11 mouse cellular contexts compared by ENCODE assay signal in the genomic region with DNA sequence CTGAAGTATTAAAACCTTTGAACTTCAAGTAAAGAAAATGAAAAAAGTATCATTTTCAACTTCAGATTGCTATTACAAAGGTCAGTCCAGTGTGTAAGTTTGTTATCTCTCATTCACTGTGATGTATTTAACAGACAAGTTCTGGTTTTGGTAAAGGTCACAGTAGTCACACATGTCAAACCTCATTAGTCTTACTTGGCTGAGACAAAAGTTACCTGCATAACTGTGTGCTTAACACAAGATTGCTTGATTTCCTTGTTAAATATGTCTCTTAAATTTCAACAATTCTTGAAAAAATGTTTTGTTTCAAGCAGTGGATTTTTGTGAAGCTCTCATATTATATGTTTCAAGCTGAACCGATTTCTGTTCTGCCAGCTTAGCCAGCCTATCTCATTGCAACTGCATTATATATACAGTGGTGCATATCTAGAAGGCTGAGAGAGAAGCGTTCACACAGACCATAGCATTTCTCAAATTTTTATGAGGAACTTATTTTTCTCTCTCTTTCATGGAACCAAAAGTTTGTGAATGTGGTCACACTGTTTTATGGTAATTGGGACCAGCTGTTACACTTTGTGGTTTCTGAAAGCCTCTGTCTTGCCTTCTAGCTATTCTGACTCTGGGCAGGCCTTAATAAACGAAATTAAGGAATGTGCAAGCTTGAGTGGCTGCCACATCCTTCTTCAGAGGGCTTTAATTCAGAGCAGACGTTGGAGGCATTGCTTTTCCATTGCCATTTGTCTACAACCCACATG.
A peak's percentile ranks its signal among the peaks of the same experiment; 100 is the strongest.
DNase-seq lines count a peak whose midpoint lies in the region; ATAC-seq lines count a peak whose summit lies in the region.
"Had no signal": no experiment of that assay in that cellular context is flagged by ENCODE, and none has a peak within 500 bp of the region (broad histone marks: within the 10 kb centered on the region; RNA-seq: fewer than 3 reads in every experiment).

No protein-coding gene starts in this region.

- no peak overlapping the region for H3K4me3 ChIP-seq in hindbrain, embryonic 10.5 days
- H3K4me3 ChIP-seq in hindbrain, embryonic 16.5 days (ENCODE audit: low read length): no peak overlapping the region
- H3K4me3 ChIP-seq in limb, embryonic 13.5 days: no peak overlapping the region
- H3K4me3 ChIP-seq: hindbrain, embryonic 12.5 days had no signal

- H3K27ac ChIP-seq in hindbrain, embryonic 10.5 days: peak overlapping the region; percentile 29; the same call in 1 of the 2 replicates
- no peak overlapping the region for H3K27ac ChIP-seq in hindbrain, embryonic 16.5 days (ENCODE audit: low read depth, low read length)
- H3K27ac ChIP-seq in limb, embryonic 13.5 days: peak overlapping the region; percentile 40; the same call in 1 of the 2 replicates
- H3K27ac ChIP-seq: hindbrain, embryonic 12.5 days had no signal

- intact Hi-C loops in heart, postnatal 10 days (cut with DNase I): no loop called here

- no peak overlapping the region for H3K4me2 ChIP-seq in hindbrain, embryonic 16.5 days (ENCODE audit: low read length)
- no peak overlapping the region for H3K4me2 ChIP-seq in limb, embryonic 13.5 days (replicated peaks)
- H3K4me2 ChIP-seq: hindbrain, embryonic 12.5 days had no signal

- no peaks in the 10 kb centered on the region for H3K9me3 ChIP-seq in hindbrain, embryonic 10.5 days
- no peaks in the 10 kb centered on the region for H3K9me3 ChIP-seq in hindbrain, embryonic 16.5 days (ENCODE audit: control insufficient read depth, low read length)
- H3K9me3 ChIP-seq in limb, embryonic 13.5 days: no peaks in the 10 kb centered on the region
- H3K9me3 ChIP-seq: hindbrain, embryonic 12.5 days had no signal

- no peak for ATAC-seq in hindbrain, embryonic 16.5 days
- peak; percentile 95 for ATAC-seq in limb, embryonic 13.5 days (ENCODE audit: low FRiP score, low read depth)
- ATAC-seq: activated CD4-positive, CD25-positive, alpha-beta regulatory T cell, adult 4 months had no signal

- 44% methylated on average over 4 of the region's 4 CpGs for WGBS in hindbrain, embryonic 10.5 days
- WGBS in hindbrain, embryonic 16.5 days: 50% methylated on average over 4 of the region's 4 CpGs
- WGBS in limb, embryonic 13.5 days: 5% methylated on average over 4 of the region's 4 CpGs

- no peaks in the 10 kb centered on the region for H3K36me3 ChIP-seq in hindbrain, embryonic 10.5 days
- H3K36me3 ChIP-seq in hindbrain, embryonic 16.5 days (ENCODE audit: control insufficient read depth, insufficient read depth, low read length): no peaks in the 10 kb centered on the region
- no peaks in the 10 kb centered on the region for H3K36me3 ChIP-seq in limb, embryonic 13.5 days
- H3K36me3 ChIP-seq: hindbrain, embryonic 12.5 days had no signal

- DNase-seq in hindbrain, embryonic 10.5 days (ENCODE audit: low spot score): no peak
- DNase-seq in embryo, embryonic 10 days (ENCODE audit: low spot score): peak; percentile 69
- DNase-seq in heart, postnatal 10 days: peak; percentile 50 to 52
- DNase-seq in right cerebral cortex, adult 18-20 months: no peak
- DNase-seq in right cerebral cortex, postnatal 4 days: no peak
- no peak for DNase-seq in adrenal gland, adult (ENCODE audit: inconsistent age in 2 of 2, low spot score in 1 of 2)
- DNase-seq: right cerebral cortex, postnatal 25 days had no signal

- H3K27me3 ChIP-seq in hindbrain, embryonic 10.5 days (ENCODE audit: insufficient read depth, poor library complexity, severe bottlenecking): no peaks in the 10 kb centered on the region
- no peaks in the 10 kb centered on the region for H3K27me3 ChIP-seq in hindbrain, embryonic 16.5 days (replicated peaks; ENCODE audit: control insufficient read depth, insufficient read depth, low read length)
- no peaks in the 10 kb centered on the region for H3K27me3 ChIP-seq in limb, embryonic 13.5 days
- H3K27me3 ChIP-seq: hindbrain, embryonic 12.5 days had no signal

- peaks cover 6% of the 10 kb centered on the region; the same call in 1 of the 2 replicates for H3K4me1 ChIP-seq in hindbrain, embryonic 10.5 days (replicated peaks)
- no peaks in the 10 kb centered on the region for H3K4me1 ChIP-seq in hindbrain, embryonic 16.5 days (ENCODE audit: control insufficient read depth, insufficient read depth, low read depth, low read length)
- peaks cover 24% of the 10 kb centered on the region for H3K4me1 ChIP-seq in limb, embryonic 13.5 days

- no peak overlapping the region for H3K9ac ChIP-seq in hindbrain, embryonic 16.5 days (ENCODE audit: low read depth, low read length)
- no peak overlapping the region for H3K9ac ChIP-seq in limb, embryonic 13.5 days
- H3K9ac ChIP-seq: hindbrain, embryonic 12.5 days had no signal

Comparison
In these comparisons a context has a peak if more than half of its experiments do, and no peak if none do; other contexts are left out.
1. DNase-seq: peak in embryo, embryonic 10 days (single experiment) and heart, postnatal 10 days (2 of 2); none in hindbrain, embryonic 10.5 days (single experiment), right cerebral cortex, adult 18-20 months (single experiment), right cerebral cortex, postnatal 4 days (single experiment) and adrenal gland, adult (0 of 2).